Mouse (Mus musculus) cortical plate, adult 2 months (tissue): ENCODE measurements around the gene Sp110. TPM values are rescaled to one million over a fixed set of nuclear protein-coding genes. Genes with fewer than 3 reads are reported as not detected.
"Not testable (repeated sequence)": the region's sequence is repeated elsewhere in the genome, so short reads cannot be mapped to it uniquely, and the experiment has no call there.

Experiments used
- H3K27ac ChIP-seq: fragments of 200-500 bp; 2 replicates; pipeline ENCODE4 v1.5.1; 2012; ENCODE audit warnings: low read length, control low read depth, inconsistent platforms; ENCODE audit not compliant: insufficient read depth
- H3K4me1 ChIP-seq: fragments of 200-500 bp; 2 replicates; pipeline ENCODE4 v1.6.1; 2011; ENCODE audit warnings: low read length; ENCODE audit not compliant: control insufficient read depth, insufficient read depth
- H3K4me3 ChIP-seq: fragments of 200-500 bp; 2 replicates; pipeline ENCODE4 v1.5.1; 2011; ENCODE audit warnings: mild to moderate bottlenecking, low read length, control low read depth; ENCODE audit not compliant: insufficient read depth
- polyA plus RNA-seq: library from polyadenylated mRNA; depleted of rRNA; stranded (reverse); fragments of >200 nt; gene quantifications from 2 replicates; pipeline ENCODE4 v1.2.3, GENCODE M21; 2012; rRNA removed

The Sp110 gene
- polyA plus RNA-seq, 1 experiment, result 2.8 TPM

DNA sequence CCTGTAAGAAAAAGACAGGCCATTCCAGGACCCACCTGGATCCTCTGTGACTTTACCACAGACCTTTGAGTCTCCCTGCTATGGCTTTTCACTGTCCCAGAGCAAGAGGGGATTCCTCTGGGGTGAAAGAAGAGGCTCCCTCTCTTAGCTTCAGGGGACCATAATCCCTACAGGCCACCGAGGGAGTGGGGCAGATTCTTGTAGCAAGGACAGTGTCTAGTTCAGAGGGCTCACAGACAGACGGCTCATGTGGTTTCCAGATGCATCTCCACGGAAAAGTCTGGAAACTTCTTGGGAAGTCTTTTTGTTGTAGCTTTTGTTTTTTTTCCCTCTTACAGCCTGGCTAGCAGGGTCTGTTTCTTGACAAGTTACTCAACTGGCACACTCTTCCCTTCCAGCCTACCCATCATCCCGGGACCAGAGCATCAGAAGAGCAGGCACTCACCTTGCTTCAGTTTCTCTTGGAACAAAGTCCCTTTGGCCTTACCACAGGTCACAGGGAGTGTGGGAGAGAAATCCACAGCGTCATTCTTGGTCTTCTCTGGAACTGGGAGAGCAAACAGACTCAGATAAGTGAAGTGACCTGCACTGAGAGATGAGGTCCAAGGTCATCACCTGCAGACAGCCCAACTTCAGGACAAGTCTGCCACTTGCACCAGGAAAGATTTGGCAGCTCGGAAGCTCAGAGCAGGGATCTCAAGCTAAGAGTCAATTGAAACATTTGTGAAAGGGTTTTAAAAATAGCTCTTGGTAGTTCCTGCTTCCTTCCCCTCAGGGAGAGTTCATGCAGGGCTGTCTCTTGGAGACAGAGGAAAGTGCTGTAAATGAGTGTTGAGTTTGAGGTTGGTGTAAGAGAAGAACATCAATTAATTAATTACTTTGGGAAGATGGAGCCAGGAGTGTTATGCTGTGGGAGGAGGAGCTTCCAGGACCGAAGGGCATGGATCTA, 19.1 kb downstream of the Sp110 start:
- not testable (repeated sequence) for H3K4me1 ChIP-seq, H3K27ac ChIP-seq, H3K4me3 ChIP-seq

DNA sequence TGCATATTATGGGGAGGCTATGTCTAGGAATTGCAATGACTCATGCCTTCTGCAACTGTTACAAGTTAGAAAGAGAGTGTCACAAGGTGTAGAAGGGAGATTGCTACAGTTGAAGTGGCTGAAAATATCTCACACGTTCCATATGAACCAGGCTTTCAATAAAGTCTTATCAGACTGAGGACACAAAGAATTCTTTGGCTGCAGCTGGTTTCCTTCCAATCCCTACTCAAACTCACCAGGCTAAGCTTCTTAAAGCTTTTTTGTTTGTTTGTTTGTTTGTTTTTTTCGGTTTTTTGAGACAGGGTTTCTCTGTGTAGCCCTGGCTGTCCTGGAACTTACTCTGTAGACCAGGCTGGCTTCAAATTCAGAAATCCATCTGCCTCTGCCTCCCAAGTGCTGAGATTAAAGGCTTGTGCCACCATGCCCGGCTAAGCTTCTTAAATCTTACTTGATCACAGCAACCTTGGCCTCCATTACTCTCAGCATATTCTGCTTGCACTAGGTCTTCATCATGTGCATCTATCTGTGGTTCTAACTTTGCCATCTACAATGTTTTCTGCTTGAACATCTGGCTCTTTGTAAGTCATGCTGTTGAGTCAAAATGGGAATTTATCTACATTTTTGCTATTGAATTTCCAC, 20.1 kb downstream of the Sp110 start:
- not testable (repeated sequence) for H3K4me1 ChIP-seq, H3K27ac ChIP-seq, H3K4me3 ChIP-seq

DNA sequence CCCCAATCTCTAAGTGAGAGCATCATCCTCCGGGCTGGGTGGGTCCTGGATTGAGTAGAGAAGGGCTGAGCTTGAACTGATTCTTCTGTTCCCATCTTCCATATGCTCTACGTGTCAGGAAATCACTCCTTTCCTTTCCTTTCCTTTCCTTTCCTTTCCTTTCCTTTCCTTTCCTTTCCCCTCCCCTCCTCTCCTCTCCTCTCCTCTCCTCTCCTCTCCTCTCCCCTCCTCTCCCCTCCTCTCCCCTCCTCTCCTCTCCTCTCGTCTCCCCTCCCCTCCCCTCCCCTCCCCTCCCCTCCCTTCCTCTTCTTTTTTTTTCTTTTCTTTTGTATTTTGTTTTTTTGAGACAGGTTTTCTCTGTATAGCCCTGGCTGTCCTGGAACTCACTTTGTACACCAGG, 23.2 kb downstream of the Sp110 start, which contains the start of gene G530012D18Rik:
Gene G530012D18Rik, plus strand, starts transcription at position 301 of the 400 bp plus-strand sequence.
- not testable (repeated sequence) for H3K27ac ChIP-seq, H3K4me1 ChIP-seq, H3K4me3 ChIP-seq

DNA sequence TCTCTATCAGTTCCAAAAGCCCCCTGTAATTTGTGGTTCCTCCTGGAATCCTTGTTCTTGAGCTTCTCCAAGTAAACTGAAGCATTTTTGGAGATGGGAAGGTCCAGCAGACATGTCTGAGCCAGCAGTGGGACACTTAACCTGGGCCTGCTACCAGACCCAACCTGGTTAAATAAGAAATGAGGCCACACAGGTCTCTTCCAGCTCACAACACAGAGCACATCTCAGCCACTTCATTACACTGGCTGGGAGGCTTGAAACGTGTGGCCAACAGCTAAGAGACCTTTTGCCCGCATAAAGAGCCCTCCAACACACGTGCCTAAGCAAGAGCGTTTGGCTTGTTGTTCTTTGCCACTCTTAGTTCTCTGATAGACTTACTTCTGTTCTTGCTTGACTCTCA, 25.1 kb downstream of the Sp110 start:
- H3K27ac ChIP-seq, H3K4me3 ChIP-seq, H3K4me1 ChIP-seq: not testable (repeated sequence)

DNA sequence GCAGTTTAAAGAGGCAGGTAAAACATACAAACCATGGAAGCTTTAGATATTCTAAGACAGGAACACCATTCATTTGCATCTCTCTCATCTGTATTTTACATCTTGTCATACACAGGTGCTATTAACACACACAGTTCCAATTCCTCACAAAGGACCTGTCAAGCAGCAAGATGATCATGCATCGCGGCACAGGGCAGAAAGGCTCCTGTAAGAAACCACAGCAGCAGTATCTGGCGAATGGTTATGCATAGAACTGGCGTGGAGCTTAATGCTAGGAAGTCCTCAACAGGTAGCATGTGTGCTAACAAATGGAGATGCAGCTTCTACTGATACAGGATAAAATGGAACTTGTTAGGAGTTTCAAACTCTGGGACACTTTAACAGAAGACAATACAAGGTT, 43.4 kb downstream of the Sp110 start:
- H3K4me3 ChIP-seq, H3K27ac ChIP-seq, H3K4me1 ChIP-seq: not testable (repeated sequence)

DNA sequence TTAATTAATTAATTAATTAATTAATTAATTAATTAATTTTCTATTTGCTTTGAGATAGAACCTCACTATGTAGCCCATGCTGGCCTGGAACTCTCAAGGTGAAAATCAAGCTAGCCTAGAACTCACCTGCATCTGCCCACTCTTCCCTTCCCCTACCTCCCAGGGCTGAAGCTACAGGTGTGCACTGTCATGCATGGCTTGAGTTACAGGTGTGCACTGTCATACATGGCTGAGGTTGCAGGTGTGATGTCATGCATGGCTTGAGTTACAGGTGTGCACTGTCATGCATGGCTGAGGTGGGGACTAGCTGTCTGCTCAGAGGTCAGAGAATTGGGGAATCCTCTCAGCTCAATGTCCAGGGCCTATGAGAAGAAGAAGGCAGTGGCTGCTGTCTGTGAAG, 52.2 kb downstream of the Sp110 start:
- not testable (repeated sequence) for H3K4me3 ChIP-seq, H3K4me1 ChIP-seq, H3K27ac ChIP-seq

DNA sequence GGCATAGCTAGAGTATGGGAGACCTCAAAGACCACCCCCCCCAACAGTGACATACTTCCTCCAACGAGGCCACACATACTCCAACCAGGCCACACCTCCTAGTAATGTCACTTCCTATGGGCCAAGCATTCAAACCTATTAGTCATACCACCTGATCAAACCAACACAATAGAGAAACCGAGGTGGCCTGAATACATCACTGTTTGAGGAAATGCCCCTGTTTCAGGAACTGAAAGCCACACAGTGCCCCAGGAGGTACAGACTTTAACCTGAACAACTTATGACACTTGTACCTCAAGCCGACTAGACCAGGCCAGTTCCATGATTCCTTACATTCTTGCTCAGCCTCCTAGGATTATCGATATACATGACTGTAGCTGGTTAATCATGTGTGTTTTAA, 54.8 kb downstream of the Sp110 start:
- not testable (repeated sequence) for H3K4me1 ChIP-seq, H3K27ac ChIP-seq, H3K4me3 ChIP-seq

DNA sequence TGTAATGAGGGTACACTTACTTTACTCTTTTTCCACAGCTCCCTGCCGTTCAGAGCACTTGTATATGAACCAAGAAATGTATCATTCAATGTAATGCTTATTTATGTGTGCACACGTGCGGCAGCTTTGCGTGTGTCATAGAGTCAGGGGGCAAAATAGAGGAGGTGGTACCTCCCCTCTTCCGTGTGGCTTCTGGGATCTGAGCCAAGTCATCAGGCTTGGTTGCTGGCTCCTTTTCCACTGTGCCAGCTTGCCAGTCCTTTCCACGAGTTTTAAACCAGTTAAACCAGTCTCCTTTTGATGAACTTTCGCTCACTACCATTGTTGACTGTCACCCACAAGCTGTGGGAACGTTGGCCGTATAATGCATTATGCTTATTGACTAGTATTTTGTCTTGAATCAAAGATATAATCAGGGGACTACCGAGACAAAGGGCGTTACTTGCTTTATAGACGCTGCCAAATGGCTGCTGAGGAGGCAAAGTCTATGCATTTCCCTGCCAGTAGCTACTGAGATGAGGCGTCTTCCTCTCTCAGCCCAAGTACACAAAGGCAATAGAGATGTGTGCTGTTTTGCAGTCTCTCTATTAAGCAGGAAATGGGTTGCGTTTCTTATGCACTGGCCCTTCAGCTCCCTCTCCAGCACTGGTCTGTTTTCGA, 70.0 kb downstream of the Sp110 start:
- H3K4me1 ChIP-seq, H3K27ac ChIP-seq, H3K4me3 ChIP-seq: not testable (repeated sequence)

Other genes starting within 250 kb of the Sp110 start
- not detected in 2 replicates for gene G530012D18Rik, start 23.1 kb downstream of the Sp110 start, polyA plus RNA-seq
- gene Sp140, start 1.6 kb upstream of the Sp110 start, polyA plus RNA-seq, result 1.2 and 1.3 TPM in 2 replicates
- 6.4 and 7.9 TPM in 2 replicates for gene Sp100, start 51.2 kb upstream of the Sp110 start, polyA plus RNA-seq
- 0.94 and 1.2 TPM in 2 replicates for gene A630001G21Rik, start 179.8 kb upstream of the Sp110 start, polyA plus RNA-seq
- 113 and 114 TPM in 2 replicates for gene Cab39, start 194.6 kb upstream of the Sp110 start, polyA plus RNA-seq